ENCODE assay signal across 12 mouse cellular contexts in the genomic region with DNA sequence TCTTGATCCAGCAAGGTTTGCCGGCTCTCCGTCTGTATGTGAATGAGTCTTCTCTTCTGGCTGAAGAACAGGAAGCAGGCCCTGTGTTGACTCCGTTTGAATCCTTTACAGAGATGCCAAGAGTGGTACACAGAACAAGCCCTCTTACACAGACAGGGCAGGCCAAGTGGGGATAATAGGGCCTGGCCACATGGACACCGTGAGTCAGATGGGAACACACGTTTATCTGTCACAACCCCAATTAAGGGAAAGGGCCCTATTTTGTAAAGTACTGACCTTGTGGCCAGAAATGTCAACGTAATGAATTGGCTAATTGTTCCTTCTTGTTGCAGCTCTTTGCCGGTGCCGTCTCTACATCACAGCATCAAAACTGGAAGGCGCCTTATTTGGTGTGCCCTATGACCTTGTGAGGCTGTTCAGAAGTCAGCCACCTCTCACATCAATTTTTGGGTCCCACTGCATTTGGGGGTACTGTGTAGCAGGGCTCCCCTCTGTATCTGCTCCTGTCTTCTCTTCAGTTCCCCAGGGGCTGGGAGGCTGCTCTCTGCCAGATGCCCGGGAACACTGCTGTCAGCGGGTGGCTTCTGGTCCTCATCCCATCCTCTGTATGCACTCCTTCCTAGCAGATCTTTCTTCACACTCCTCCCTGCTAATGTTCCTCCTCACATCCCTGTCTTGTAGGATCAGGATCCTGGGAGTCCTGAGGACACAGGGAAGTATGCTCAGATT.
A peak's percentile ranks its signal among the peaks of the same experiment; 100 is the strongest.
DNase-seq lines count a peak whose midpoint lies in the region; ATAC-seq and TF ChIP-seq lines count a peak whose summit lies in the region.
"Had no signal": no experiment of that assay in that cellular context is flagged by ENCODE, and none has a peak within 500 bp of the region (broad histone marks: within the 10 kb centered on the region; RNA-seq: fewer than 3 reads in every experiment).

No protein-coding gene starts in this region.

- H3K9me3 ChIP-seq in forebrain, postnatal 0 days (ENCODE audit: low read length), result no peaks in the 10 kb centered on the region
- H3K9me3 ChIP-seq in forebrain, embryonic 12.5 days, result no peaks in the 10 kb centered on the region
- H3K9me3 ChIP-seq in liver, embryonic 12.5 days (replicated peaks), result no peaks in the 10 kb centered on the region
- H3K9me3 ChIP-seq: limb, embryonic 10.5 days; midbrain, embryonic 10.5 days had no signal

- H3K36me3 ChIP-seq in forebrain, postnatal 0 days (ENCODE audit: insufficient read depth), result no peaks in the 10 kb centered on the region
- H3K36me3 ChIP-seq in forebrain, embryonic 12.5 days (replicated peaks), result no peaks in the 10 kb centered on the region
- no peaks in the 10 kb centered on the region for H3K36me3 ChIP-seq in liver, adult 2 months (ENCODE audit: control insufficient read depth, insufficient read depth, low read length)
- no peaks in the 10 kb centered on the region for H3K36me3 ChIP-seq in liver, embryonic 12.5 days
- H3K36me3 ChIP-seq: limb, embryonic 10.5 days; midbrain, embryonic 10.5 days had no signal

- H3K27me3 ChIP-seq in forebrain, postnatal 0 days (ENCODE audit: insufficient read depth, low read length), result no peaks in the 10 kb centered on the region
- H3K27me3 ChIP-seq in forebrain, embryonic 12.5 days, result no peaks in the 10 kb centered on the region
- H3K27me3 ChIP-seq in liver, adult 2 months (ENCODE audit: control insufficient read depth, insufficient read depth, low read length), result no peaks in the 10 kb centered on the region
- no peaks in the 10 kb centered on the region for H3K27me3 ChIP-seq in liver, embryonic 12.5 days (replicated peaks)

- peak; percentile 89 for ATAC-seq in forebrain, postnatal 0 days
- ATAC-seq in forebrain, embryonic 12.5 days (ENCODE audit: low FRiP score), result no peak
- no peak for ATAC-seq in liver, embryonic 12.5 days

- H3K4me1 ChIP-seq in forebrain, postnatal 0 days (ENCODE audit: insufficient read depth), result no peaks in the 10 kb centered on the region
- H3K4me1 ChIP-seq in forebrain, embryonic 12.5 days, result peaks cover 13% of the 10 kb centered on the region
- peaks cover 2% of the 10 kb centered on the region; the same call in 1 of the 2 replicates for H3K4me1 ChIP-seq in liver, adult 2 months (ENCODE audit: control insufficient read depth, insufficient read depth, low read length)
- peaks cover 24% of the 10 kb centered on the region; the same call in 1 of the 2 replicates for H3K4me1 ChIP-seq in liver, embryonic 12.5 days

- H3K79me2 ChIP-seq in liver, adult 2 months (ENCODE audit: control insufficient read depth, insufficient read depth, low read length), result no peaks in the 10 kb centered on the region

- TF ChIP-seq POLR2A in liver, adult 2 months (IDR thresholded peaks at IDR 0.05; ENCODE audit: extremely low read depth, insufficient read depth, low read length), result no peak
- TF ChIP-seq POLR2A in brain, embryonic 14.5 days (IDR thresholded peaks at IDR 0.05; ENCODE audit: borderline replicate concordance, extremely low read depth, insufficient read depth, insufficient read length, poor library complexity, severe bottlenecking), result no peak

- H3K4me3 ChIP-seq in forebrain, postnatal 0 days (ENCODE audit: low read depth, low read length), result no peak overlapping the region
- no peak overlapping the region for H3K4me3 ChIP-seq in forebrain, embryonic 12.5 days (replicated peaks)
- H3K4me3 ChIP-seq in liver, adult 2 months (ENCODE audit: insufficient read depth, low read depth, low read length), result no peak overlapping the region
- H3K4me3 ChIP-seq in liver, embryonic 12.5 days, result no peak overlapping the region
- H3K4me3 ChIP-seq: limb, embryonic 10.5 days; midbrain, embryonic 10.5 days; myocyte had no signal

- DNase-seq in forebrain, postnatal 0 days, result peak; percentile 39
- no peak for DNase-seq in liver, adult 2 months (ENCODE audit: extremely low read depth, low read depth, low spot score)
- DNase-seq in MN1 (ENCODE audit: low spot score), result peak; percentile 60
- DNase-seq in brain, embryonic 14.5 days (ENCODE audit: low read depth), result peak; percentile 55
- DNase-seq in thymus, adult 18-20 months, result no peak
- DNase-seq: kidney, adult 18-20 months; thymus, adult 2 months had no signal

- H3K27ac ChIP-seq in forebrain, postnatal 0 days (ENCODE audit: low read depth, low read length), result no peak overlapping the region
- H3K27ac ChIP-seq in forebrain, embryonic 12.5 days, result no peak overlapping the region
- 0 out of 2 replicates have a peak overlapping the region, but pooled peaks have one; percentile 6 for H3K27ac ChIP-seq in liver, adult 2 months (replicated peaks; ENCODE audit: insufficient read depth, low read depth, low read length)
- no peak overlapping the region for H3K27ac ChIP-seq in liver, embryonic 12.5 days
- H3K27ac ChIP-seq: limb, embryonic 10.5 days; midbrain, embryonic 10.5 days had no signal

- H3K9ac ChIP-seq in forebrain, postnatal 0 days, result no peak overlapping the region
- no peak overlapping the region for H3K9ac ChIP-seq in forebrain, embryonic 12.5 days
- no peak overlapping the region for H3K9ac ChIP-seq in liver, adult 2 months (ENCODE audit: low read depth, low read length)
- H3K9ac ChIP-seq in liver, embryonic 12.5 days, result no peak overlapping the region

- 43% methylated on average over 11 of the region's 11 CpGs for WGBS in forebrain, postnatal 0 days
- WGBS in forebrain, embryonic 12.5 days, result 47% methylated on average over 11 of the region's 11 CpGs
- WGBS in liver, adult 2 months, result 68% methylated on average over 11 of the region's 11 CpGs
- WGBS in liver, embryonic 12.5 days (ENCODE audit: insufficient replicate concordance), result 65% methylated on average over 11 of the region's 11 CpGs

- TF ChIP-seq CTCF in forebrain, postnatal 0 days (IDR thresholded peaks at IDR 0.05; ENCODE audit: low read depth), result no peak
- TF ChIP-seq CTCF in liver, adult 2 months (IDR thresholded peaks at IDR 0.05; ENCODE audit: low read depth, low read length), result no peak
- no peak for TF ChIP-seq CTCF in brain, embryonic 14.5 days (IDR thresholded peaks at IDR 0.05; ENCODE audit: borderline replicate concordance, extremely low read depth, insufficient read depth, insufficient read length)

- H3K4me2 ChIP-seq in forebrain, postnatal 0 days (ENCODE audit: low read depth), result no peak overlapping the region
- H3K4me2 ChIP-seq in forebrain, embryonic 12.5 days, result no peak overlapping the region
- no peak overlapping the region for H3K4me2 ChIP-seq in liver, embryonic 12.5 days

Comparison
In these comparisons a context has a peak if more than half of its experiments do, and no peak if none do; other contexts are left out.
1. DNase-seq: peak in forebrain, postnatal 0 days (single experiment), MN1 (single experiment) and brain, embryonic 14.5 days (single experiment); none in liver, adult 2 months (single experiment) and thymus, adult 18-20 months (0 of 2).